Mouse (Mus musculus): ENCODE measurements around the gene Itsn1.

- TF ChIP-seq CTCF (IDR thresholded peaks at IDR 0.05; ENCODE audit: borderline replicate concordance, insufficient read depth, low read depth, low read length), result no peak
- TF ChIP-seq POLR2A (IDR thresholded peaks at IDR 0.05; ENCODE audit: borderline replicate concordance, insufficient read depth, low read length), result no peak
Observed at GRCm38 (mm10) chr16:91942201-91942600, 213.1 kb downstream of the Itsn1 start.

Data from cerebellum, adult 2 months (tissue).